Mouse (Mus musculus): Measurements from ENCODE around the gene Tmem41a. TPM values are rescaled to one million over a fixed set of nuclear protein-coding genes. Genes with fewer than 3 reads are reported as not detected.

Gene Tmem41a
- polyA plus RNA-seq, 1 experiment from 2014 or later, result 24.6 TPM

DNA sequence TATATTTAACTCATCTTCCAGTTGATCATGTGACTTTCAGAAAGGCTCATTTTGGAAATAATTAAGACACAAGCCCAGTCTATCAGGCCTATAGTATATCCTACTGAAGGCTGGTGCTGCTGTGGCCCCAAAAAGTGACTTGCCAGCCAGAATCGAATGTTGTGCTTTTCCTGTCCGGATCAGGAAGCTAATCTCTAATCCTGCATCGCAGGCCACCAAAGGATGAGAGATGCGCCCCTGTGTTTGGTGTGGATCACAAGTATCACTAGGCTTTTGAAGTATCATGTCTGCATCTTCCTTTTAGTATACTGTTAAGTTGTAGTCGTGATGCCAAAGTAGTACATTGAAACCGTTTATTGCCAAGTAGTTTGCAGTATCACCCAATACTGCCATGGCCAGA, 53.5 kb downstream of the Tmem41a start:
- no peaks in the 10 kb centered on the region for H3K36me3 ChIP-seq
- H3K4me3 ChIP-seq (replicated peaks), result no peak overlapping the region
- no peak overlapping the region for H3K4me2 ChIP-seq
- no peaks in the 10 kb centered on the region for H3K27me3 ChIP-seq
- H3K27ac ChIP-seq, result no peak overlapping the region
- ATAC-seq (replicated peaks; ENCODE audit: low FRiP score), result no peak
- no peaks in the 10 kb centered on the region for H3K4me1 ChIP-seq
- H3K9me3 ChIP-seq (replicated peaks), result no peaks in the 10 kb centered on the region
- WGBS, result 88% methylated on average over 6 of the region's 6 CpGs
- no peak overlapping the region for H3K9ac ChIP-seq

DNA sequence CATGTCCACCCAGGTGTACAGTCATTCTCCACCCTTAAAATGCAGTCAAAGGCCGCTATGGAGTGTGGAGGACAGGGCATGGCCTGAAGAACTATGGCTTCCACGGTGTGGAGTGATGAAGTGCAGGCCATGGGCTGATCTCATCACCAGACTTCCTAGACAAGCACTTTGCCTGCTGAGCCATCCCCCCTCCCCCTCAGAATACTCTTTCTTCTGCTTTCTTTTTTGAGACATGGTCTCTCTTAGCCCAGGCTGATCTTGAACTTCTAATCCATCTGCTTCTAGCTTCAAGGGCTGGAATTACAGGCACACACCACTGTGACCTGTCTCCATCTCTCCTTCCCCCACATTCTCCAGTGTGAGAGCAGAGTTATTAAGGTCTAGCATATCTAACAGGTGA, 59.8 kb downstream of the Tmem41a start:
- ATAC-seq (replicated peaks; ENCODE audit: low FRiP score), result no peak

More for the DNA sequence above, 59.8 kb downstream of the Tmem41a start:
- H3K9me3 ChIP-seq (replicated peaks), result no peaks in the 10 kb centered on the region
- H3K27me3 ChIP-seq, result no peaks in the 10 kb centered on the region
- WGBS, result 87% methylated on average over 2 of the region's 2 CpGs
- H3K27ac ChIP-seq, result no peak overlapping the region
- no peak overlapping the region for H3K4me2 ChIP-seq
- no peak overlapping the region for H3K9ac ChIP-seq
- H3K4me1 ChIP-seq, result no peaks in the 10 kb centered on the region
- H3K4me3 ChIP-seq (replicated peaks), result no peak overlapping the region
- H3K36me3 ChIP-seq, result no peaks in the 10 kb centered on the region

Other genes starting within 250 kb of the Tmem41a start
- 3.0 and 4.0 TPM in 2 replicates for gene Ehhadh, start 159.7 kb downstream of the Tmem41a start, polyA plus RNA-seq (2015; fragmentation: Nextera tagmentation; extraction: Ambion mirVana)
- 0.73 and 0.90 TPM in 2 replicates for gene Map3k13, start 153.2 kb downstream of the Tmem41a start, polyA plus RNA-seq (2015; fragmentation: Nextera tagmentation; extraction: Ambion mirVana)
- 1.3 and 1.7 TPM in 2 replicates for gene Liph, start 48.1 kb upstream of the Tmem41a start, polyA plus RNA-seq (2015; fragmentation: Nextera tagmentation; extraction: Ambion mirVana)
- gene Senp2, start 61.9 kb upstream of the Tmem41a start, polyA plus RNA-seq (2015; fragmentation: Nextera tagmentation; extraction: Ambion mirVana), result 40.8 and 41.4 TPM in 2 replicates
- 97.9 and 103 TPM in 2 replicates for gene Igf2bp2, start 215.7 kb upstream of the Tmem41a start, polyA plus RNA-seq (2015; fragmentation: Nextera tagmentation; extraction: Ambion mirVana)

All from kidney, embryonic 15.5 days (tissue).